Mouse (Mus musculus): Measurements from ENCODE around the gene Cd151.

- no peak for TF ChIP-seq CTCF (IDR thresholded peaks at IDR 0.05; ENCODE audit: low read depth, low read length)
- TF ChIP-seq POLR2A (IDR thresholded peaks at IDR 0.05; ENCODE audit: extremely low read depth, insufficient read depth, low read length), result no peak
Observed at GRCm38 (mm10) chr7:141465388-141466044, 1.7 kb upstream of the Cd151 start.
